In genomic region chr11:8509614-8510013, GRCm38 (mm10) we compare ENCODE assay signal across 30 mouse cellular contexts.
DNase-seq lines count a peak whose midpoint lies in the region; ATAC-seq and TF ChIP-seq lines count a peak whose summit lies in the region.
"Had no signal": no experiment of that assay in that cellular context is flagged by ENCODE, and none has a peak within 500 bp of the region (broad histone marks: within the 10 kb centered on the region; RNA-seq: fewer than 3 reads in every experiment).

No protein-coding gene starts in this region.

- no peaks in the 10 kb centered on the region; the same call in 1 of the 2 replicates for H3K36me3 ChIP-seq in liver, adult 2 months (ENCODE audit: control insufficient read depth, insufficient read depth, low read length)
- no peaks in the 10 kb centered on the region for H3K36me3 ChIP-seq in liver, embryonic 11.5 days (ENCODE audit: control insufficient read depth, insufficient read depth, low read length)
- H3K36me3 ChIP-seq in intestine, embryonic 16.5 days (ENCODE audit: control insufficient read depth, insufficient read depth, low read length) = peaks cover 2% of the 10 kb centered on the region; the same call in 1 of the 2 replicates
- H3K36me3 ChIP-seq in stomach, embryonic 16.5 days (ENCODE audit: control insufficient read depth, insufficient read depth, low read length) = no peaks in the 10 kb centered on the region; the same call in 1 of the 2 replicates
- no peaks in the 10 kb centered on the region for H3K36me3 ChIP-seq in hindbrain, embryonic 11.5 days (ENCODE audit: control insufficient read depth, insufficient read depth, low read length)
- H3K36me3 ChIP-seq: forebrain, embryonic 15.5 days; hindbrain, embryonic 15.5 days; midbrain, embryonic 12.5 days had no signal

- H3K27me3 ChIP-seq in liver, adult 2 months (ENCODE audit: control insufficient read depth, insufficient read depth, low read length) = no peaks in the 10 kb centered on the region
- H3K27me3 ChIP-seq in liver, embryonic 11.5 days (replicated peaks; ENCODE audit: control insufficient read depth, insufficient read depth, low read length) = no peaks in the 10 kb centered on the region
- H3K27me3 ChIP-seq in intestine, embryonic 16.5 days (replicated peaks; ENCODE audit: control insufficient read depth, insufficient read depth, low read length) = no peaks in the 10 kb centered on the region
- no peaks in the 10 kb centered on the region for H3K27me3 ChIP-seq in stomach, embryonic 16.5 days (ENCODE audit: control insufficient read depth, insufficient read depth, low read length)
- no peaks in the 10 kb centered on the region for H3K27me3 ChIP-seq in hindbrain, embryonic 11.5 days (ENCODE audit: control insufficient read depth, insufficient read depth, low read length)
- H3K27me3 ChIP-seq: embryonic facial prominence, embryonic 12.5 days; forebrain, embryonic 15.5 days; heart, embryonic 12.5 days; hindbrain, embryonic 15.5 days; limb, embryonic 13.5 days; midbrain, embryonic 12.5 days had no signal

- no peak for TF ChIP-seq POLR2A in liver, adult 2 months (IDR thresholded peaks at IDR 0.05; ENCODE audit: extremely low read depth, insufficient read depth, low read length)

- 53% methylated on average over 7 of the region's 7 CpGs for WGBS in liver, adult 2 months
- WGBS in liver, embryonic 11.5 days = 77% methylated on average over 7 of the region's 7 CpGs
- 71% methylated on average over 7 of the region's 7 CpGs for WGBS in intestine, embryonic 16.5 days
- 65% methylated on average over 7 of the region's 7 CpGs for WGBS in stomach, embryonic 16.5 days
- 88% methylated on average over 7 of the region's 7 CpGs for WGBS in hindbrain, embryonic 11.5 days

- no peaks in the 10 kb centered on the region for H3K79me2 ChIP-seq in liver, adult 2 months (ENCODE audit: control insufficient read depth, insufficient read depth, low read length)

- no peak for TF ChIP-seq CTCF in liver, adult 2 months (IDR thresholded peaks at IDR 0.05; ENCODE audit: low read depth, low read length)

- peak overlapping the region; percentile 32 for H3K27ac ChIP-seq in liver, adult 2 months (replicated peaks; ENCODE audit: insufficient read depth, low read depth, low read length)
- H3K27ac ChIP-seq in liver, embryonic 11.5 days (ENCODE audit: low read depth, low read length) = no peak overlapping the region
- H3K27ac ChIP-seq in intestine, embryonic 16.5 days (ENCODE audit: low read length) = peak overlapping the region; percentile 44; the same call in 1 of the 2 replicates
- peak overlapping the region; percentile 58 for H3K27ac ChIP-seq in stomach, embryonic 16.5 days (ENCODE audit: low read length)
- no peak overlapping the region for H3K27ac ChIP-seq in hindbrain, embryonic 11.5 days (ENCODE audit: low read depth, low read length)
- H3K27ac ChIP-seq: embryonic facial prominence, embryonic 12.5 days; forebrain, embryonic 10.5 days; forebrain, embryonic 15.5 days; hindbrain, embryonic 15.5 days; limb, embryonic 13.5 days; liver, embryonic 14.5 days; midbrain, embryonic 12.5 days had no signal

- no peak overlapping the region for H3K4me2 ChIP-seq in liver, embryonic 11.5 days
- no peak overlapping the region for H3K4me2 ChIP-seq in intestine, embryonic 16.5 days (ENCODE audit: low read depth, low read length)
- H3K4me2 ChIP-seq in stomach, embryonic 16.5 days (ENCODE audit: low read depth, low read length) = no peak overlapping the region
- no peak overlapping the region for H3K4me2 ChIP-seq in hindbrain, embryonic 11.5 days (replicated peaks; ENCODE audit: low read depth, low read length)
- H3K4me2 ChIP-seq: embryonic facial prominence, embryonic 12.5 days; forebrain, embryonic 15.5 days; heart, embryonic 12.5 days; hindbrain, embryonic 15.5 days; limb, embryonic 13.5 days; lung, embryonic 14.5 days; midbrain, embryonic 12.5 days had no signal

- no peak for DNase-seq in liver, adult 2 months (ENCODE audit: extremely low read depth, low read depth, low spot score)
- DNase-seq in liver, embryonic 11.5 days (ENCODE audit: low spot score) = no peak
- peak; percentile 10 for DNase-seq in adrenal gland, postnatal 25 days
- no peak for DNase-seq in left cerebral cortex, postnatal 36 days (ENCODE audit: low spot score in 2 of 2)
- no peak for DNase-seq in hindbrain, embryonic 11.5 days (ENCODE audit: low spot score)
- DNase-seq: B cell, adult 2 months; cerebellum, adult 11-12 months; cerebellum, adult 9-11 months; embryo, embryonic 11 days; gastrocnemius, postnatal 36 days; heart, adult 18-20 months; kidney, adult 9 months; kidney, postnatal 10 days; layer of hippocampus, adult 9-11 months; lung, embryonic 14.5 days; retina, postnatal 1 day; right cerebral cortex, postnatal 14 days; thymus, adult 2 months; thymus, postnatal 36 days had no signal

- no peak overlapping the region for H3K9ac ChIP-seq in liver, adult 2 months (ENCODE audit: low read depth, low read length)
- no peak overlapping the region for H3K9ac ChIP-seq in liver, embryonic 11.5 days (ENCODE audit: low read depth, low read length)
- H3K9ac ChIP-seq in intestine, embryonic 16.5 days (ENCODE audit: low read depth, low read length) = no peak overlapping the region
- no peak overlapping the region for H3K9ac ChIP-seq in stomach, embryonic 16.5 days (ENCODE audit: low read length)
- no peak overlapping the region for H3K9ac ChIP-seq in hindbrain, embryonic 11.5 days (ENCODE audit: low read depth, low read length)
- H3K9ac ChIP-seq: embryonic facial prominence, embryonic 12.5 days; forebrain, embryonic 15.5 days; heart, embryonic 12.5 days; hindbrain, embryonic 15.5 days; limb, embryonic 13.5 days; liver, embryonic 14.5 days; lung, embryonic 14.5 days; midbrain, embryonic 12.5 days had no signal

- H3K4me1 ChIP-seq in liver, adult 2 months (ENCODE audit: control insufficient read depth, insufficient read depth, low read length) = peaks cover 12% of the 10 kb centered on the region
- no peaks in the 10 kb centered on the region for H3K4me1 ChIP-seq in liver, embryonic 11.5 days (replicated peaks; ENCODE audit: control insufficient read depth, insufficient read depth, low read length)
- H3K4me1 ChIP-seq in intestine, embryonic 16.5 days (ENCODE audit: control insufficient read depth, insufficient read depth, low read length) = peaks cover 27% of the 10 kb centered on the region
- H3K4me1 ChIP-seq in stomach, embryonic 16.5 days (ENCODE audit: control insufficient read depth, insufficient read depth, low read length) = peaks cover 23% of the 10 kb centered on the region
- no peaks in the 10 kb centered on the region for H3K4me1 ChIP-seq in hindbrain, embryonic 11.5 days (replicated peaks; ENCODE audit: control insufficient read depth, insufficient read depth, low read length)
- H3K4me1 ChIP-seq: embryonic facial prominence, embryonic 12.5 days had no signal

- no peaks in the 10 kb centered on the region for H3K9me3 ChIP-seq in liver, embryonic 11.5 days (ENCODE audit: control insufficient read depth, low read length)
- no peaks in the 10 kb centered on the region for H3K9me3 ChIP-seq in intestine, embryonic 16.5 days (ENCODE audit: control insufficient read depth, low read length)
- no peaks in the 10 kb centered on the region for H3K9me3 ChIP-seq in stomach, embryonic 16.5 days (replicated peaks; ENCODE audit: control insufficient read depth, low read length)
- H3K9me3 ChIP-seq in hindbrain, embryonic 11.5 days (ENCODE audit: control insufficient read depth, low read length) = no peaks in the 10 kb centered on the region
- H3K9me3 ChIP-seq: embryonic facial prominence, embryonic 12.5 days; forebrain, embryonic 10.5 days; forebrain, embryonic 15.5 days; heart, embryonic 12.5 days; hindbrain, embryonic 15.5 days; limb, embryonic 13.5 days; midbrain, embryonic 12.5 days had no signal

- H3K4me3 ChIP-seq in liver, adult 2 months (ENCODE audit: insufficient read depth, low read depth, low read length) = no peak overlapping the region
- no peak overlapping the region for H3K4me3 ChIP-seq in liver, embryonic 11.5 days (ENCODE audit: low read depth, low read length)
- H3K4me3 ChIP-seq in intestine, embryonic 16.5 days (ENCODE audit: low read length) = no peak overlapping the region
- no peak overlapping the region for H3K4me3 ChIP-seq in stomach, embryonic 16.5 days (replicated peaks; ENCODE audit: low read length)
- no peak overlapping the region for H3K4me3 ChIP-seq in hindbrain, embryonic 11.5 days (ENCODE audit: low read depth, low read length)
- H3K4me3 ChIP-seq: embryonic facial prominence, embryonic 12.5 days; forebrain, embryonic 10.5 days; forebrain, embryonic 15.5 days; heart, embryonic 12.5 days; hindbrain, embryonic 15.5 days; limb, embryonic 13.5 days; midbrain, embryonic 12.5 days had no signal

- no peak for ATAC-seq in liver, embryonic 11.5 days (replicated peaks; ENCODE audit: low FRiP score)
- no peak for ATAC-seq in intestine, embryonic 16.5 days
- no peak for ATAC-seq in stomach, embryonic 16.5 days (ENCODE audit: insufficient read depth, low FRiP score)
- no peak for ATAC-seq in hindbrain, embryonic 11.5 days (ENCODE audit: low FRiP score)
- ATAC-seq: forebrain, embryonic 15.5 days; inflammation-experienced regulatory T-cells, adult 6 months had no signal

- intact Hi-C loops in left cerebral cortex, postnatal 36 days (cut with DNase I) = no loop called here

Comparison
In these comparisons a context has a peak if more than half of its experiments do, and no peak if none do; other contexts are left out.
1. H3K27ac ChIP-seq: peak in liver, adult 2 months (single experiment), intestine, embryonic 16.5 days (single experiment) and stomach, embryonic 16.5 days (single experiment); none in liver, embryonic 11.5 days (single experiment) and hindbrain, embryonic 11.5 days (single experiment).